In the genomic region with DNA sequence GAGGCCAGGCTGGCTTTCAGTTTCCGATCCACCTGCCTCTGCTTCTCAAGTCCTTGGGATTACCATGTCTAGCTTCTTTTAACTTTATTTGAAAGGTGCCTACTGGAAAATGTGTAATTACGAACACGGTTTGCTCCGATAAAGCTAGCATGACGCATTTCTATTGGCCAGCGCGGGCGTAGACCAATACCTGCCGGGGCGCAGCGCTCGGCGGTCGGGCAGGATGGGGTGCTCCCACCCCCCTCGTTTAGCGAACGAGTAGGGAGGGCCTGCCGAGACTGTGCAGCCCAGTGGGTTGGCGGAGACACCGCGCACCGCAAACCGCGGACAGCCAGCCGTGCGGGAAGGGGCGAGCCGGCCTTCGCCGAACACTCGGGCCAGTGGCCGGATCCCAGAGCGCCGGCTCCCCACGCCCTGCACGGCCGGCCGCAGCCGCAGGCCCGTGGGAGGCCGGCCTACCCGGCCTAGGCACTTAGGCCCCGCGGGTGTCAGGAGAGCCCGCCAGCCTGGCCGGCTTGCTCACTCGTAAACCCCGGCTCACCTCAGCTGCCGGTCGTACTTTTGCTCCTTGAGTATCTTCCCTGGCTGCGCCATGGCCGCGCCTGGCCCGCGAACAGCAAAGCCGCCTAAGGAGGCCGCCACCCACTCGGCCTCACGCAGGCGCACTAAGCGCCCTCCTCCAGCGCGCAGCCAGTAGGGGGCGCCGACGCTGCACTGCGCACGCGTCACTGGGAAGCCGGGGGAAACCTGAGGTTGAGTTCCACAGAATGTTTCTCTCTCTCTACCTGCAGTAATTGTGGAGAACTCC, we compare ENCODE assay signal across 8 mouse cellular contexts. TPM values are rescaled to one million over a fixed set of nuclear protein-coding genes. Genes with fewer than 3 reads are reported as not detected.
DNase-seq lines count a peak whose midpoint lies in the region; ATAC-seq lines count a peak whose summit lies in the region.

A gene (minus strand): TSS at position 667 of the 808 bp plus-strand sequence.
A gene (plus strand): TSS at position 719 of the 808 bp plus-strand sequence.

- no peaks in the 10 kb centered on the region for H3K9me3 ChIP-seq in lung, embryonic 16.5 days (ENCODE audit: control insufficient read depth, low read length)

- ATAC-seq in hematopoietic stem cell, adult 5-6 weeks (replicated peaks in 1 of 2; ENCODE audit: insufficient read depth in 1 of 2, low FRiP score in 2 of 2, low TSS enrichment in 1 of 2, low read depth in 1 of 2, poor library complexity in 2 of 2, severe bottlenecking in 2 of 2), result peak; percentile 72 to 87
- peak; percentile 98 for ATAC-seq in lung, embryonic 16.5 days (ENCODE audit: low read depth)

- peaks cover 15% of the 10 kb centered on the region for H3K4me1 ChIP-seq in lung, embryonic 16.5 days (replicated peaks; ENCODE audit: control insufficient read depth, insufficient read depth, low read length)

- peak within 1 kb of the TSS; percentile 79 for H3K4me2 ChIP-seq in lung, embryonic 16.5 days (ENCODE audit: low read depth, low read length)

- peaks cover 9% of the 10 kb centered on the region for H3K36me3 ChIP-seq in lung, embryonic 16.5 days (ENCODE audit: control insufficient read depth, insufficient read depth, low read length)

- peak within 1 kb of the TSS; percentile 75 for H3K27ac ChIP-seq in lung, embryonic 16.5 days (ENCODE audit: low read length)

- WGBS in lung, embryonic 16.5 days, result under 1% methylated on average over 65 of the region's 70 CpGs

- peak within 1 kb of the TSS; percentile 92 for H3K4me3 ChIP-seq in lung, embryonic 16.5 days (ENCODE audit: low read length)

- peak; percentile 74 for DNase-seq in MEL-GATA-1-ER (ENCODE audit: extremely low read depth, low read depth)
- DNase-seq in cerebellum, adult 8-10 months, result peak; percentile 96
- peak; percentile 93 for DNase-seq in forelimb bud, embryonic 11.5 days (ENCODE audit: low read depth, low spot score)
- DNase-seq in layer of hippocampus, adult 9-10 months (ENCODE audit: low spot score), result peak; percentile 80
- DNase-seq in ovary, postnatal 10 days (ENCODE audit: low spot score), result peak; percentile 89
- peak; percentile 85 to 94 for DNase-seq in thymus, postnatal 10 days (ENCODE audit: low spot score in 2 of 2)

- peak within 1 kb of the TSS; percentile 97 for H3K9ac ChIP-seq in lung, embryonic 16.5 days (ENCODE audit: low read length)

- peaks cover 9% of the 10 kb centered on the region for H3K27me3 ChIP-seq in lung, embryonic 16.5 days (ENCODE audit: control insufficient read depth, insufficient read depth, low read depth, low read length)

RNA-seq across cellular contexts. Expression of the first gene that starts in this region (rescaled TPM):
- total RNA-seq in hematopoietic stem cell, adult 5-6 weeks (2017), result 72.7 and 118 TPM in 2 replicates
- 83.9 and 86.7 TPM in 2 replicates for polyA plus RNA-seq in lung, embryonic 16.5 days (2015; fragmentation: Nextera tagmentation; extraction: Ambion mirVana)

RNA-seq across cellular contexts. Expression of the second gene that starts in this region (rescaled TPM):
- 0.79 and 1.4 TPM in 2 replicates for total RNA-seq in hematopoietic stem cell, adult 5-6 weeks (2017)
- polyA plus RNA-seq in lung, embryonic 16.5 days (2015; fragmentation: Nextera tagmentation; extraction: Ambion mirVana), result 0.74 and 0.93 TPM in 2 replicates

Comparison
In these comparisons a context has a peak if more than half of its experiments do, and no peak if none do; other contexts are left out.
1. Peak in every context shown above with its lines: DNase-seq, ATAC-seq, H3K4me3 ChIP-seq and H3K27ac ChIP-seq.